Mouse (Mus musculus) liver, embryonic 14.5 days (tissue): Measurements from ENCODE around the gene Olfr639.

Experiments
- CTCF ChIP-seq: IDR thresholded peaks from 2 replicates; pipeline ENCODE4 v1.5.1; 2016; ENCODE audit warnings: antibody characterized with exemption, low read depth, control low read depth
- EP300 ChIP-seq: IDR thresholded peaks from 2 replicates; pipeline ENCODE4 v1.6.1; 2016; ENCODE audit warnings: antibody characterized with exemption, low read depth

- no peak for TF ChIP-seq EP300
- no peak for TF ChIP-seq CTCF
These were observed 18.7 kb downstream of the Olfr639 start, which contains the start of gene Olfr638 for GRCm38 (mm10) chr7:103998446-103998845.
